In genomic region chr10:17450240-17450639, GRCm38 (mm10) we compare ENCODE assay signal across 23 mouse cellular contexts.
DNase-seq lines count a peak whose midpoint lies in the region; ATAC-seq and TF ChIP-seq lines count a peak whose summit lies in the region.
"Had no signal": no experiment of that assay in that cellular context is flagged by ENCODE, and none has a peak within 500 bp of the region (broad histone marks: within the 10 kb centered on the region; RNA-seq: fewer than 3 reads in every experiment).

No protein-coding gene starts in this region.

- no peak overlapping the region for H3K9ac ChIP-seq in heart, embryonic 12.5 days
- H3K9ac ChIP-seq in kidney, embryonic 14.5 days (ENCODE audit: low read depth, low read length), result no peak overlapping the region
- no peak overlapping the region for H3K9ac ChIP-seq in hindbrain, postnatal 0 days (replicated peaks; ENCODE audit: low read length)
- H3K9ac ChIP-seq: forebrain, embryonic 13.5 days; heart, embryonic 15.5 days; hindbrain, embryonic 14.5 days; intestine, embryonic 15.5 days; limb, embryonic 12.5 days; liver, embryonic 14.5 days; midbrain, embryonic 13.5 days; neural tube, embryonic 12.5 days had no signal

- H3K4me2 ChIP-seq in heart, embryonic 12.5 days, result no peak overlapping the region
- no peak overlapping the region for H3K4me2 ChIP-seq in kidney, embryonic 14.5 days (replicated peaks; ENCODE audit: low read depth, low read length)
- H3K4me2 ChIP-seq in hindbrain, postnatal 0 days (ENCODE audit: low read depth, low read length), result no peak overlapping the region
- H3K4me2 ChIP-seq: forebrain, embryonic 13.5 days; heart, embryonic 15.5 days; hindbrain, embryonic 14.5 days; intestine, embryonic 15.5 days; limb, embryonic 12.5 days; midbrain, embryonic 13.5 days; neural tube, embryonic 12.5 days had no signal

- H3K9me3 ChIP-seq in heart, embryonic 12.5 days (replicated peaks), result no peaks in the 10 kb centered on the region
- no peaks in the 10 kb centered on the region for H3K9me3 ChIP-seq in kidney, embryonic 14.5 days (ENCODE audit: control insufficient read depth, low read length)
- no peaks in the 10 kb centered on the region for H3K9me3 ChIP-seq in hindbrain, postnatal 0 days (ENCODE audit: low read length)
- H3K9me3 ChIP-seq: forebrain, embryonic 13.5 days; heart, embryonic 15.5 days; intestine, embryonic 15.5 days; limb, embryonic 12.5 days; midbrain, embryonic 13.5 days; neural tube, embryonic 12.5 days had no signal

- no peak overlapping the region for H3K4me3 ChIP-seq in heart, embryonic 12.5 days
- no peak overlapping the region for H3K4me3 ChIP-seq in kidney, embryonic 14.5 days (ENCODE audit: low read length)
- no peak overlapping the region for H3K4me3 ChIP-seq in hindbrain, postnatal 0 days (ENCODE audit: low read length)
- H3K4me3 ChIP-seq: erythroblast, embryonic 14.5 days; forebrain, embryonic 13.5 days; heart, embryonic 15.5 days; intestine, embryonic 15.5 days; limb, embryonic 12.5 days; midbrain, embryonic 13.5 days; neural tube, embryonic 12.5 days had no signal

- no peaks in the 10 kb centered on the region for H3K36me3 ChIP-seq in heart, embryonic 12.5 days
- no peaks in the 10 kb centered on the region for H3K36me3 ChIP-seq in kidney, embryonic 14.5 days (ENCODE audit: control insufficient read depth, insufficient read depth, low read length)
- no peaks in the 10 kb centered on the region for H3K36me3 ChIP-seq in hindbrain, postnatal 0 days (ENCODE audit: insufficient read depth, low read length)
- H3K36me3 ChIP-seq: heart, embryonic 15.5 days; intestine, embryonic 15.5 days; limb, embryonic 12.5 days; midbrain, embryonic 13.5 days; neural tube, embryonic 12.5 days had no signal

- no peak overlapping the region for H3K27ac ChIP-seq in heart, embryonic 12.5 days (ENCODE audit: poor library complexity, severe bottlenecking)
- no peak overlapping the region for H3K27ac ChIP-seq in kidney, embryonic 14.5 days (ENCODE audit: low read depth, low read length)
- H3K27ac ChIP-seq in hindbrain, postnatal 0 days, result no peak overlapping the region
- H3K27ac ChIP-seq: forebrain, embryonic 13.5 days; heart, embryonic 15.5 days; hindbrain, embryonic 14.5 days; intestine, embryonic 15.5 days; kidney, postnatal 0 days; limb, embryonic 12.5 days; liver, embryonic 14.5 days; midbrain, embryonic 13.5 days; neural tube, embryonic 12.5 days had no signal

- peak; percentile 9 to 12 for DNase-seq in heart, adult 18-20 months
- DNase-seq in kidney, postnatal 14 days, result peak; percentile 10
- DNase-seq in retina, postnatal 1 day, result peak; percentile 12
- no peak for DNase-seq in retina, embryonic 14.5 days (ENCODE audit: low spot score)
- no peak for DNase-seq in hindbrain, postnatal 0 days (ENCODE audit: low spot score)
- no peak for DNase-seq in left cerebral cortex, postnatal 36 days (ENCODE audit: low spot score in 2 of 2)
- DNase-seq: adrenal gland, adult 8-10 months; cerebellum, adult 8-10 months; gastrocnemius, postnatal 25 days; thymus, postnatal 14 days had no signal

- intact Hi-C loops in left cerebral cortex, postnatal 36 days (cut with DNase I), result no loop called here

- H3K4me1 ChIP-seq in heart, embryonic 12.5 days (replicated peaks), result peaks cover 5% of the 10 kb centered on the region; the same call in 1 of the 2 replicates
- no peaks in the 10 kb centered on the region for H3K4me1 ChIP-seq in kidney, embryonic 14.5 days (ENCODE audit: control insufficient read depth, insufficient read depth, low read length)
- no peaks in the 10 kb centered on the region for H3K4me1 ChIP-seq in hindbrain, postnatal 0 days (ENCODE audit: insufficient read depth, low read length)
- H3K4me1 ChIP-seq: forebrain, embryonic 13.5 days; intestine, embryonic 15.5 days; limb, embryonic 12.5 days; midbrain, embryonic 13.5 days; neural tube, embryonic 12.5 days had no signal

- no peak for ATAC-seq in heart, embryonic 12.5 days (ENCODE audit: insufficient number of reproducible peaks, low FRiP score)
- ATAC-seq in kidney, embryonic 14.5 days (ENCODE audit: low FRiP score, low TSS enrichment), result no peak
- no peak for ATAC-seq in hindbrain, postnatal 0 days
- ATAC-seq: forebrain, embryonic 13.5 days; intestine, embryonic 15.5 days; midbrain, embryonic 13.5 days; Patski had no signal

- no peaks in the 10 kb centered on the region for H3K27me3 ChIP-seq in heart, embryonic 12.5 days (replicated peaks)
- H3K27me3 ChIP-seq in kidney, embryonic 14.5 days (ENCODE audit: control insufficient read depth, insufficient read depth, low read length), result no peaks in the 10 kb centered on the region
- no peaks in the 10 kb centered on the region for H3K27me3 ChIP-seq in hindbrain, postnatal 0 days (ENCODE audit: insufficient read depth, low read length)
- H3K27me3 ChIP-seq: forebrain, embryonic 13.5 days; heart, embryonic 15.5 days; intestine, embryonic 15.5 days; limb, embryonic 12.5 days; midbrain, embryonic 13.5 days; neural tube, embryonic 12.5 days; Patski had no signal

- no peak for TF ChIP-seq CTCF in hindbrain, postnatal 0 days (IDR thresholded peaks at IDR 0.05; ENCODE audit: low read depth)

- 53% methylated on average over 4 of the region's 4 CpGs for WGBS in heart, embryonic 12.5 days
- 70% methylated on average over 4 of the region's 4 CpGs for WGBS in kidney, embryonic 14.5 days
- 62% methylated on average over 4 of the region's 4 CpGs for WGBS in hindbrain, postnatal 0 days

Comparison
In these comparisons a context has a peak if more than half of its experiments do, and no peak if none do; other contexts are left out.
1. DNase-seq: peak in heart, adult 18-20 months (2 of 2), kidney, postnatal 14 days (single experiment) and retina, postnatal 1 day (single experiment); none in retina, embryonic 14.5 days (single experiment), hindbrain, postnatal 0 days (single experiment) and left cerebral cortex, postnatal 36 days (0 of 2).